Mouse (Mus musculus) brain, embryonic 14.5 days (tissue): ENCODE results near the gene Pou5f2.

Source experiments
- CTCF ChIP-seq: fragments of 200-500 bp; IDR thresholded peaks from 2 replicates; pipeline ENCODE4 v1.5.1; 2012; ENCODE audit warnings: inconsistent platforms, mild to moderate bottlenecking, moderate library complexity, borderline replicate concordance; ENCODE audit not compliant: insufficient read depth, insufficient read length; ENCODE audit errors: extremely low read depth
- POLR2A ChIP-seq: fragments of 200-500 bp; IDR thresholded peaks from 2 replicates; pipeline ENCODE4 v1.6.1; 2012; ENCODE audit warnings: mild to moderate bottlenecking, inconsistent platforms, borderline replicate concordance; ENCODE audit not compliant: poor library complexity, insufficient read depth, insufficient read length, severe bottlenecking; ENCODE audit errors: extremely low read depth

DNA sequence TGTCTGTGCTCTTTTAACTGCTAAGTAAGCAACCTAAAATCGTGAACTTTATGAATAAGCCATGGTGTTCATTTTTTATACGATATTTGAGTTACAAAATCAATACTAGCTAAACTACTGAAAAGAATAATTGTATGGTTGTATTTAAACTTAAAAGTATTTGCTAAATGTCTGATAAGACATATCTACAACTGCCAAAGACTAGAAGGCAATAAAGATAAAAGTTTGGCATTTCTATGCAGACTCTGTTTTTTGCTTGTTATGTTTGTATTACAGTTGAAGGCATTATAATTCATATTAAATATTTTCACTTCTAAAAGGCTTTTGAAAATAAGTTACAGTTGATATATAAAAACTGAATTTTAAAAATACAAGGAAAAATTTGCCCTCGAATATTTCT lies 48.5 kb upstream of the Pou5f2 start:
- no peak for TF ChIP-seq CTCF
- no peak for TF ChIP-seq POLR2A
